Mouse (Mus musculus): ENCODE measurements around the gene Stn1. TPM values are rescaled to one million over a fixed set of nuclear protein-coding genes. Genes with fewer than 3 reads are reported as not detected.

The Stn1 gene
- polyA plus RNA-seq, 1 experiment from 2014 or later, result 30.8 TPM

DNA sequence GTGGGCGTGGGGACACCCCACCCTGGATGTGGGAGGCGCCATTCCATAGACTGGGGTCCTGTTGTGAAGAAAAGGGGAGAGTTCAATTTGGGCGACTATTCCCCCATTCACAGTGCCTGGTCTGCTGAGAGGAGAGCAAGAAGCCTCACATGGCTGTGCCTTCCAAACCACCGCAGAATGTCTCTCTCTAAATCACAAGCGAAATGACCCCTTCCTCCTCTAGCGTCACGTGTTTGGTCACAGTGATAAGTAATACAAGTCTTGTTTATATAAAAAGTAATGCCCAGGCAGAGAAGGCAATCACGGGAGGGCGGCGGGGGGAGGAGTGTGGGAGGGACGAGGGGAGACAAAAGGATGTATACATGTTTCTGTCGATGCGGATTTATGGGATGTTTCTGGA is 26.4 kb upstream of the Stn1 start:
- WGBS, result 78% methylated on average over 13 of the region's 13 CpGs
- no peak overlapping the region for H3K9ac ChIP-seq
- no peaks in the 10 kb centered on the region for H3K36me3 ChIP-seq (replicated peaks)
- no peak overlapping the region for H3K4me3 ChIP-seq
- H3K4me2 ChIP-seq, result no peak overlapping the region
- no peak for ATAC-seq (replicated peaks)
- peaks cover 6% of the 10 kb centered on the region; the same call in 1 of the 2 replicates for H3K27me3 ChIP-seq (replicated peaks)
- H3K9me3 ChIP-seq, result no peaks in the 10 kb centered on the region
- peaks cover 10% of the 10 kb centered on the region for H3K4me1 ChIP-seq
- no peak overlapping the region for H3K27ac ChIP-seq

DNA sequence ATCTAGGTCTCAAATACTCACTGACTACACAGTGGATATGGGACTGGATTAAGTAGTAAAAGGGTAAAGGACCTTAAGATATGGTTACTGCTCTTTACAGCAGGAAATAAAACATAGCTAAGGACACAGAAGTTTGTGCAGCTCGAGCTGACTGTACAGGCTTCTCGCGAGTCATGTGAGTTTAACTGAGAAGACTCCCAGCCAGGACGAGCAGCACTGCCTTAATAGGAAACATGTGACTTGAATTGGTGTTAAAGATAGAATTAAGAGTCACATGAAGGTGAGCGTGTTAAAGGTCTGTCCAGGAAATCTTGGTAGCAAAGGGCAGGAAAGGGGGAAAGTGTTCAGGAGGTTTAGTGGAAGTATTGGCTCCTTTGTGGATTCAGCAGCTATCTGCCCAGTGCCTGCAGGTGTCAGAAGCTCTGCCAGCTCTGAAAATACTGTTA is 24.7 kb upstream of the Stn1 start:
- Histone ChIP-seq H3K4me2 (no peak overlapping the region), H3K4me1 (peaks cover 10% of the 10 kb centered on the region), H3K9ac (no peak overlapping the region), H3K4me3 (no peak overlapping the region), H3K36me3 (replicated peaks) (no peaks in the 10 kb centered on the region), H3K9me3 (no peaks in the 10 kb centered on the region), H3K27ac (no peak overlapping the region), H3K27me3 (replicated peaks) (peaks cover 3% of the 10 kb centered on the region; the same call in 1 of the 2 replicates)
- WGBS, result 82% methylated on average over 5 of the region's 5 CpGs
- no peak for ATAC-seq (replicated peaks)

DNA sequence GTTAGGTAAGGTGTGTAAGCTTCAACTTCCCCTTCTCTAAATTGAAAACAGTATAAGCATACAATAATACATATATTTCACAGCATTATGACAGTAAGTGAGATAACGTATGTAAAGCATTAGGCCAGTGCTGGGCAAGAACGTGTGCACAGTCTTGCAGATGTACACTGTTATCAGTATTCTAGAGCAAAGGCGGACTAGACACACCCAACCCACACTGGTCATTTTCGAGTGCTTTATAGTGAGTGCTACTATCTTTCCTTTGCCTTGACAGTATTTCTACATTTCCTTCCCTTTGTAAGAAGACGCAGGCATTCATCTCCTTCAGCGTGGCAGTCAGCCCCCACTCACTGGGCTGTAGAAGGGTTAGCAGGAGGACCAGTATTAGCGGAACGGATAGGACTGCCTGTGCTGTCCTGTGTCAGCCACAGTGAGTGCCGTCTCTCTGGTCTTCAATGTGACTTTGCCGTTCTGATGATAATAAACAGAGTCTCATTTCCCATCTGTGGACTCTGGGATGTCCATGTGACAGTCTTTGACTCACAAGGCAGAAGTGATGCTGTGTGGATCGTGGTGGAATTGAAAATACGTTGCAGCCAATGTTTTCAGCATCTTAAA is 23.3 kb upstream of the Stn1 start:
- Histone ChIP-seq H3K9ac (no peak overlapping the region), H3K9me3 (no peaks in the 10 kb centered on the region), H3K4me2 (no peak overlapping the region), H3K36me3 (replicated peaks) (no peaks in the 10 kb centered on the region), H3K4me1 (peaks cover 9% of the 10 kb centered on the region), H3K4me3 (no peak overlapping the region), H3K27me3 (replicated peaks) (no peaks in the 10 kb centered on the region), H3K27ac (no peak overlapping the region)
- no peak for ATAC-seq (replicated peaks)
- WGBS, result 83% methylated on average over 12 of the region's 12 CpGs

DNA sequence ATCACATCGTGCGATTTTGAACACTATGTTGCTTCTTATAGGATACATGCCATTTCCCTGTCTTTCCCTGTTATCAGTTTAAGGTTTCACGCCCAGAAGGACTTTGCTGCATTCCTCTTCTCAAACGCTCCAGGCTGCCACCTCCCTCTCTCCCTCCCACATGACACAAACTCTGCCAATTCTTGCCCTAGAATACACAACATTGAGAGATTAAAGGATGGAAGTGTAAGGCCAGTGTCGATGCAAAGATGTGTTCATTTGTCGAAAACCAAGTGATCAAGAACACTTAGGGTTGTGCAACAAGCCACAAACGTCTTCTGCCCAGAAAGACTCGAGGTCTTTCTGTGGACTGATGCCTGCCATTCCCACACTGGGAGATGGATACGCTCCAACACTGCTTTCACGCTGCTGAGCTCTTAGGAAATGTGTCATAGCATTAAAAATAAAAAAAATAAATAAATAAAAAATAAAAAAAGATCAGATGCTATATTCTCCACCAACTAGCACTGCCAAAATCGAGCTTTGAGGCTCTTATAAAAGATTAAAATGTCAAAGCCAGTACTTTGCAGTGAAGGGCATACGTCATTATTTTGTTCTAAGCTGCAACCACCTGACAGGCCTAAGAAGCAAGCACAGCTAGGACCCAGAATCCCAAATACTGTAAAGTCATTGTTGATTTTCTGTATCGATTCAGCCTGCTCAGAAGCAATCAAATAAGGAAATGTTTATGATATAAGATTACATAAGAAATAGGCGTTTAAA is 22.6 kb upstream of the Stn1 start:
- no peak overlapping the region for H3K9ac ChIP-seq
- H3K4me3 ChIP-seq, result no peak overlapping the region
- H3K9me3 ChIP-seq, result no peaks in the 10 kb centered on the region
- H3K4me2 ChIP-seq, result no peak overlapping the region
- H3K36me3 ChIP-seq (replicated peaks), result no peaks in the 10 kb centered on the region
- 37% methylated on average over 14 of the region's 14 CpGs for WGBS
- no peaks in the 10 kb centered on the region for H3K27me3 ChIP-seq (replicated peaks)
- peaks cover 1% of the 10 kb centered on the region for H3K4me1 ChIP-seq
- no peak for ATAC-seq (replicated peaks)
- no peak overlapping the region for H3K27ac ChIP-seq

DNA sequence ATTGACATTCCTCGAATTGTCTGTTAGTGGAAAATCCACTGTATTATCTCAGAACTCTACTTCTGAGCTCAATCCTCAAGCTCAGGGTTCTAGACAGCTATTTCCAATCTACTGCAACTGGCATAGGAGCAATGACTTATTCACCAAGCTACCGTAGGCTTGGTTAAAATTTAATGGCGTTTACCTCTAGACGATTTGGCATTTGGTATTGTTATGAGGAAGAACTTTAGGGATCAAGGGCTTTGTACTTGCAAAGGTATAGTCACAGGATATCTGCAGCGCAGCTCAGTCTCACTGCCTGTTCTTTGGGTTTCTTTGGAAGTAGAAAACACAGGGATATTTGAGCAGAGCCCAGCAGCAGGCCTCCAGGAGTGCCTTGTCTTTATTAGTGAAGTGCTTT is 21.8 kb upstream of the Stn1 start:
- Histone ChIP-seq H3K9me3 (no peaks in the 10 kb centered on the region), H3K4me1 (no peaks in the 10 kb centered on the region; the same call in 1 of the 2 replicates), H3K27me3 (replicated peaks) (no peaks in the 10 kb centered on the region), H3K4me2 (no peak overlapping the region), H3K4me3 (no peak overlapping the region), H3K36me3 (replicated peaks) (no peaks in the 10 kb centered on the region), H3K27ac (no peak overlapping the region), H3K9ac (no peak overlapping the region)
- ATAC-seq (replicated peaks), result no peak
- WGBS, result 35% methylated on average over 5 of the region's 5 CpGs

DNA sequence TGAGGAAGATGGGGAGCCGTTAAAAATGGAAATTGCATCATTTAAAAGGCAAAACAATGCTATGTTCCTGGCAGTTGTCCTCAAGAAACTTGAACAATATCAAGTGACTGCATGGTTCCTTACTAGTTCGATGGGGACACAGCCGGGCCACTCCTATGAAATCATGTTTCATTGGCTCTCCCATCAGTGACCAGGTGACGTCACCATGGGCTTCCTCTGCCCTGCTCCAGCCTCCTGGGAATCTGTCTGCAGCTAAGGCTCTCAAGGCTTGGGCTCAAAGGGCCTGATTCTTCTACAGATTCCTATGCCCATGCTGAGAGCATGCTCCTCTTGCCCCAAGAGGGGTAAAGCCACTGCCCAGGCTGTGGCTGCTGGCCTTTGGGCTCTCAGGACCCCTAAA is 12.3 kb upstream of the Stn1 start:
- no peak overlapping the region for H3K4me2 ChIP-seq
- H3K4me3 ChIP-seq, result no peak overlapping the region
- no peak overlapping the region for H3K27ac ChIP-seq
- H3K27me3 ChIP-seq (replicated peaks), result no peaks in the 10 kb centered on the region
- no peak overlapping the region for H3K9ac ChIP-seq
- no peak for ATAC-seq (replicated peaks)
- no peaks in the 10 kb centered on the region for H3K36me3 ChIP-seq (replicated peaks)
- no peaks in the 10 kb centered on the region for H3K9me3 ChIP-seq
- 76% methylated on average over 4 of the region's 4 CpGs for WGBS
- H3K4me1 ChIP-seq, result no peaks in the 10 kb centered on the region

DNA sequence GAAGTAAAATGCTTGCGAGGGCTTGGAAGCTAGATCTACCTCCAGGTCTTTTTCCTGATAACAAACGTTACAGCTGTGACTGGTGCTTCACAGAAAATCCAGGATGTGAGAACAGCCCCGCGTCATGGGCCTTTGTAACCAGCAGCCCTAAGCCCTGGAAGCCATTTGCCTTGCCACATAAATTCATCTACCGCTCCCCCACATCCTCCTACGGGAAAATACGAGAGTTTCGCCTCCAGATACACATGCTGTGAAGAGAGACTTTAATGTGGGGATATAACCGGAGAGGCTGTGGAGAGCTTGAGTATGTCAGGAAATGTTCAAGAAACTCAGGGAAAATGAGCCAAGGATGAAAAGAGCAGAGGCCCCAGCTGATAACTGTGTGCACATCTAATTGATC is 11.9 kb upstream of the Stn1 start:
- no peaks in the 10 kb centered on the region for H3K27me3 ChIP-seq (replicated peaks)
- no peak overlapping the region for H3K4me2 ChIP-seq
- 76% methylated on average over 9 of the region's 9 CpGs for WGBS
- H3K4me3 ChIP-seq, result no peak overlapping the region
- H3K27ac ChIP-seq, result no peak overlapping the region
- no peak for ATAC-seq (replicated peaks)
- H3K4me1 ChIP-seq, result no peaks in the 10 kb centered on the region
- H3K36me3 ChIP-seq (replicated peaks), result no peaks in the 10 kb centered on the region
- no peak overlapping the region for H3K9ac ChIP-seq
- H3K9me3 ChIP-seq, result no peaks in the 10 kb centered on the region

DNA sequence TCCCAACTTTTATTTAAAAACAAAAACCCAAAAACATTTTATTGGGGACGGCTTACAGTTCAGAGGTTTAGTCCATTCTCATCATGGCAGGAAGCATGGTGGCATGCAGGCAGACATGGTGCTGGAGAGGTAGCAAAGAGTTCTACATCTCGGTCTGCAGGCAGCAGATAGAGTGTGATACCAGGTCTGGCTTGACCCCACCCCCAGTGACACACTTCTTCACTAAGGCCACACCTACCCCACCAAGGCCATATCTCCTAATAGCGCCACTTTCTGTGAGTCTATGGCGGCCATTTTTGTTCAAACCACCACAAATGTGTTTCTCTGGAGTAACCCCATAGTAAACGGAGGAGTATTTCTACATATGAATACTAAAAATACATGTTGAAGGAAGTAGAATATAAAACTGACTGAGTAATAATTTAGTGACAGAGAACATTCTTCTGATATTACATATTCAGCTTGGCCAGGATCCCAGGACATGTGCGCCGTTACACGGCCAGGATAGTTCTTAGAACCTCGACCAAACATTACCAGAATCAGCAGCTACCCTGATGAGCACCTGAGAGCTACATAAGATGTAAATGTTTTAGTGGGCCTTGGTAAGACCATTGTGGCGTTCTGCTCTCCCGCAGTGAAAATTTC is 11.2 kb upstream of the Stn1 start:
- no peak overlapping the region for H3K4me3 ChIP-seq
- no peak for ATAC-seq (replicated peaks)
- WGBS, result 93% methylated on average over 11 of the region's 11 CpGs
- H3K4me2 ChIP-seq, result no peak overlapping the region
- no peaks in the 10 kb centered on the region for H3K36me3 ChIP-seq (replicated peaks)
- no peaks in the 10 kb centered on the region for H3K4me1 ChIP-seq
- H3K9me3 ChIP-seq, result no peaks in the 10 kb centered on the region
- no peak overlapping the region for H3K27ac ChIP-seq
- H3K27me3 ChIP-seq (replicated peaks), result no peaks in the 10 kb centered on the region
- H3K9ac ChIP-seq, result no peak overlapping the region

DNA sequence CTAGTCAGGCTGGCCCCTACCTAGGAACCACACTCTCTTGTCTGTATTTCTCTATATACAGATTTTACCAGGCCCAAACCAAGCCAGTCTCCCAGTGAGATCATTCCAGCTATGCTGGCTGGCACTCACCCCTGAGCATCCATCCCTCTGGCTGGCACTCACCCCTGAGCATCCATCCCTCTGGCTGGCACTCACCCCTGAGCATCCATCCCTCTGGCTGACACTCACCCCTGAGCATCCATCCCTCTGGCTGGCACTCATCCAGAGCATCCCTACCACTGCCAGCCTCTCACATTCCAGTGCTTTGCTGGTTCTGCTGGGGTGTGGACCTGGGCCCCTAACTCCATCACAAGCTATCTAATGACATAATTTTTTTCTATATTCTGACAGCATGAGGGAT is 8.2 kb upstream of the Stn1 start:
- no peak for ATAC-seq (replicated peaks)
- Histone ChIP-seq H3K9me3 (no peaks in the 10 kb centered on the region), H3K4me1 (no peaks in the 10 kb centered on the region), H3K27me3 (replicated peaks) (no peaks in the 10 kb centered on the region), H3K36me3 (replicated peaks) (no peaks in the 10 kb centered on the region), H3K4me2 (no peak overlapping the region), H3K4me3 (no peak overlapping the region), H3K27ac (no peak overlapping the region), H3K9ac (no peak overlapping the region)

DNA sequence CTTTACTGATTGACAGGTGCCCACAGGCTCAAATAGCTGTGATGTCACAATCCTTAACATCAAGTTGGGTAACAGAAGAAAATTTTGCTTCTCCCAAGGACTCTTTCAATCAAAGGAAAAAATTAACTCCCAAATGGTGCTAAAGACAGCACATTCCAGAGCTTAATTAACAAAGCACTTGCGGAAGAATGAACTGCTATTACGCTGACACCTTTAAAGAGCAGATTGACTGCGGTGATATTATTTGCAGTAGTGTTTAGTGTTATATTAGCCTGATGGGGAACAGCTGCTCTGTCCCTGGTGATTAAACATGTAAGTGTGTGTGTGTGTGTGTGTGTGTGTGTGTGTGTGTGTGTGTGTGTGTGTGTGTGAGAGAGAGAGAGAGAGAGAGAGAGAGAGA is 7.7 kb upstream of the Stn1 start:
- Histone ChIP-seq H3K27ac (no peak overlapping the region), H3K4me1 (no peaks in the 10 kb centered on the region), H3K27me3 (replicated peaks) (no peaks in the 10 kb centered on the region), H3K4me3 (no peak overlapping the region), H3K9ac (no peak overlapping the region), H3K9me3 (no peaks in the 10 kb centered on the region), H3K36me3 (replicated peaks) (no peaks in the 10 kb centered on the region), H3K4me2 (no peak overlapping the region)
- no peak for ATAC-seq (replicated peaks)
- WGBS, result 58% methylated on average over 3 of the region's 3 CpGs

DNA sequence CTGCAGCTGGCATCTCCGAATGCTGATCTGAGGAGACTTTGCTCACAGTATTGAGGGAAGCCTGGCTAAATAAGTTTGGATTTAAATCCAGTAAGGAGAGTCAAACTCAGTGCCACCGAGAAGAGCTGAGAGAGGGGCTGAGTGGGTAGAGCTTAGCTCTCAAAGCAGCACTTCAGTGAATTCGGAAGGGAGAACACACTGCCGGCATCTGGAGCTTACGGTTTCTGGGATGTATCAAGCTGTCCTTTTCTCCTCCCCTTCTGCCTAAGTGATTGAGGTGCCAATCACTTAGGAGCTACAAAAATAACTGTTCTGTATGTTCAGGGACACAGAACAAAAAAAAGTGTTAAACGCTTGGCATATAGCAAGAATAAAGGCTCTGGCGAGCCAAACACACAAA is 5.1 kb upstream of the Stn1 start:
- Histone ChIP-seq H3K27ac (no peak overlapping the region), H3K36me3 (replicated peaks) (no peaks in the 10 kb centered on the region), H3K4me2 (no peak overlapping the region), H3K4me1 (peaks cover 4% of the 10 kb centered on the region; the same call in 1 of the 2 replicates), H3K9ac (no peak overlapping the region), H3K9me3 (no peaks in the 10 kb centered on the region), H3K4me3 (no peak overlapping the region), H3K27me3 (replicated peaks) (no peaks in the 10 kb centered on the region)
- WGBS, result 72% methylated on average over 7 of the region's 7 CpGs
- no peak for ATAC-seq (replicated peaks)

DNA sequence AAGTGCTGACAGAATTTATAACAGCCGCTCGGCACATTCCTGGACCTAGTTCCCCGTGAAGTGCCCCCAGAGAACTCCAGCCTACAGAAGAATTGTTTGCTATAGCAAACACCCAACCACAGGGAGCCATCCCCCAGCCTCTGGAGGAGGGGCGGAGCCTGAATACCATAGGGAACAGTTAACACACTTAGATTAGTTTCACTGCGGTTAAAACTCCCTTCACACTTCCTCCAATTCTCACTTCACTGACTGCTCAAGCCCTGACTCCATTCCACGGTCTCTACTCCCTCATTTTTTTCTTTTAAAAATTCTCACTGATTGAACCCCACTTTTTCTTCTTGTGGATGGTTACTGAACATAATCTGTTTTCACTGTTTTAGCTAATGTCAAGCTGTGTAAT is 1.5 kb upstream of the Stn1 start:
- ATAC-seq (replicated peaks), result no peak
- H3K27ac ChIP-seq, result no peak overlapping the region

More for the DNA sequence above, 1.5 kb upstream of the Stn1 start:
- Histone ChIP-seq H3K4me3 (no peak overlapping the region), H3K4me1 (peaks cover 12% of the 10 kb centered on the region), H3K9ac (no peak overlapping the region), H3K27me3 (replicated peaks) (no peaks in the 10 kb centered on the region), H3K36me3 (replicated peaks) (no peaks in the 10 kb centered on the region), H3K9me3 (no peaks in the 10 kb centered on the region), H3K4me2 (no peak overlapping the region)
- WGBS, result 26% methylated on average over 6 of the region's 6 CpGs
